Mouse (Mus musculus) adrenal gland, adult (tissue): ENCODE measurements around the gene Fstl4.
A peak's percentile ranks its signal among the peaks of the same experiment; 100 is the strongest.

Experiments used
- DNase-seq, 2 experiments: peaks; one replicate each; pipeline ENCODE4 v3.0.0; 2022 to 2023; ENCODE audit warnings: low spot score in 1 of 2; ENCODE audit not compliant: inconsistent age in 2 of 2

The Fstl4 gene

DNA sequence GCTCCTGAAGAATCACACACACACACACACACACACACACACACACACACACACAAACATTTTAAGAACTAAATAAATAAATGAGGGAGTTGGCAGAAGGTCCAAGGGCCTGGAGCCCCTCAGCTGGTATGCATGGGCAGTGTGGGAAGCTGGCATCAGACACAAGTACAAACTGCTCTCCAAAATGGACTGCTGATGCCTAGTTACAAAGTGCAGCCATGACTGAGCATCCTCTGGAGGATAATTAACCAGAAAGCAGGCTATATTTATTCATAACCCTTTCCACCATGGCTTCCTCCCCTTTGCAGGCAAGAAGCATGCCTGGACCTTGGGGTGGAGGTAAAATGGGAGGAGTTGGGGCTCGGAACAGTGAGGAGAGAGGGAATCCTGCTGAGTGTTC is 356.8 kb downstream of the Fstl4 start:
- DNase-seq: no peak

- DNase-seq: no peak
Observed at GRCm38 (mm10) chr11:53124799-53125198, 360.4 kb downstream of the Fstl4 start.

GRCm38 (mm10) chr11:53126660-53127059 is 362.2 kb downstream of the Fstl4 start:
- DNase-seq: no peak

DNA sequence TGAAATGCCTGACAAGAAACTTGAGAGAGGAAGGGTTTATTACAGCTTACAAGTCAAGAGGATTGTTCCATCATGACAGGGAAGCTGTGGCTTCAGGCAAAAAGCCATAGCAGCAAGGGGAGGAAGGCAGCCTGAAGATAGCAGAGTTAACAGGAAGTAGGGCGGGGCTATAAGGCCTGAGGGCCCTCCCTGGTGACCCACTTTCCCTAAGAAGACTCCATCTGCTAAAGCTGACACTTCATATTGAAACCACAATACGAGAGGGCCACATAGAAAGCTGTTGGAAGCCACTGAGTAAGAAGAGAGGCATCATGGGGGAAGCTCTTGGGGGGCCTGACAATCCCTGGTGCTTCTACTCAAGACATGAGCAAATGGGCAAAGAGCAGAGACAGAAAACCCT is 364.2 kb downstream of the Fstl4 start:
- DNase-seq: no peak

DNA sequence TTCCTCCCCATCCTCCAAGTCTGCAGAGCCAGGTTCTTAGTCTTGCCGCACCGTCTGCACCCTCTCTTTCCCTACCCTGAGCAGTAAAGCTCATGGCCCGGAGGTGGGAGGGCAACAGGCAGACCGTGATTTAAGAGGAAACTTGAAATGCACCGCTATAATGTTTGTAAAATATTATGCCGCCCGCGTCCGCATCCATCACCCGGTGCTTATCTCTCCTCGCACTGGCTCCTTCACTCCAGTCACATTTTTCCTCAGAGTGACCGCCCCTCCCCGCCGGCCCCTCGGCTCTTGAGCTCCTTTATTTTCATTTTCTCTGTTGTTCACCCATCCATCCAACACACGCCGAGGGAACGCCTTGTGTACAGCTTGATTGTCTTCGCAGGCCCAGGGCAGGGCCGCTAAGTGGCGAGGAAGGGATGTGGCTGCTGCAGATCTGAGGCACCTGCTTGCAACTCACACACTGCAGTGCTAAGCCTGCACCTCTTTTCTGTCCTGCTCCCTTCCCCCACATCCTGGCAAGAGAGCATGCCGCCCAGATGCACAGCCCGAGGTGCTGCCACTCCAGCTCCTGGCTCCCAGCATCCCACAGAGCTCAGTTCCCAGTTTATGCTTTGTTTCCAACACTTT is 368.1 kb downstream of the Fstl4 start:
- DNase-seq: no peak

GRCm38 (mm10) chr11:53136371-53136770 is 371.9 kb downstream of the Fstl4 start:
- no peak for DNase-seq

DNA sequence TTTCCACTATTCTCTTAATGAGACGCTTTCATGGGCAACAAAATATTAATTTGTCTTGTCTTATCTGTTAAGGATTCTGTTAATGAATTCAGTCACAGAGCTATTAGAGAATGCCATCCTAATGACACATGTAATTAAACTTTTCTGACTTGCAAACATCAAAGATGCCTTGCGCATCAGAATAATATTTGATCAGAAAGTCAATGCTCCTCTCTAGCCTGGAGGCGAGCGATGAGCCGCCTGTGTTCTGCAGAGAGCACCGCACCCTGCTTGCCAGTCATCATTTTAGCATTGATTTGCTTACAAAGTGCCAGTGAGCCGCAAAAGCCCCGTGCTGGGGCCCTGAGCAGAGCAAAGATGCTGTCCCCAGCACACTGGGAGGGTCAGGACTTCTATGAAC is 372.9 kb downstream of the Fstl4 start:
- no peak for DNase-seq

- DNase-seq: no peak
Observed at GRCm38 (mm10) chr11:53138212-53138611, 373.8 kb downstream of the Fstl4 start.

GRCm38 (mm10) chr11:53139666-53140065 is 375.2 kb downstream of the Fstl4 start:
- no peak for DNase-seq

DNA sequence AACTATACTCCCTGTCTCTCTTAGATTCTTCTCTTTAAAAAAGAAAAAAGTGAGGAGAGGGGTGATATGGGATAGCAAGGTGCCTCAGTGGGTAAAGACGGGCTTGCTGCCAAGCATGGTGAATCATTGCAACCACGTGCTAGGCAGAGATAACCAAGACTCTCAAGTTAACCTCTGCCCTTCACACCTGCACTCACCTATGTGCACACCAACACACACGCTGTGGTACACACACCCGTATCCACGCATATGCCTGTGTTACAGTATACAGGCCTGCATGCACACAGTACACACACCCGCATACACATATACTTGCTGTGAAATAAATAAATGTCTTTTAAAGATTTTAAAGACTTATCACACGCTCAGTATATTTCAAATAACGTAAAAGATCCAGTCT is 375.8 kb downstream of the Fstl4 start:
- DNase-seq: no peak

DNA sequence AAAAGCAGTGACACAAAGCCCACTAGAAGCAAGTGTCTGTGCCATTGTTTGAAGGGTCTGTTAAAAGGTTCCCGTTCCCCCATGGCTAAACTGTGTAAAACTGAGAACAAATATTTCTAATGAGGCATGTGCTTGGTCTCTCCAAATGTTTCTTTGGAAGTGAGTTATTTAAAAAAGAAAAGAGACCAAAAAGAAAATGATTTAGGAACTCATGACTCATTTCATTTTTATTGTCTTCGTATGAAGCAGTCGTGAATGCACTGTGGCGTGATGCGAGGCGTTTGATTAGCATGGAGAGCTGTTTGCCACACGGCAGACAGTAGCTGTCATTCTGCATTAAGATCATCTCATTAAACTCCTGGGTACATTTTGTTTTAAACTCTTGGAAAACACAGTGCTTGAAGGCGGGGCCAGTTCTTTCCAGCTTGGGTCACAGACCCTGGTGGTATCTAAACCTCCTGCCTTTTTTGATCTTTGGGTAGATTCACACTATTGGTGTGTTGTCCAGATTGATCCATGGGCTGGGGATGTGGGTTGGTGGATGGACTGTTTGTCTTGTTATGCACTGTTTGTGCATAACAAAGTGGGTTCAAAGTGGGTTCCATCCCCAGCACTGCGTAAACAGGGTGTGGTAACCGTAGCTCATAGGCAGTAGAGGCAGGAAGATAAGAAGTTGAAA is 376.4 kb downstream of the Fstl4 start:
- DNase-seq: no peak

- DNase-seq: no peak
Observed at GRCm38 (mm10) chr11:53143522-53143921, 379.1 kb downstream of the Fstl4 start.

- DNase-seq: peak; percentile 48 to 75
Observed at GRCm38 (mm10) chr11:53144506-53144905, 380.1 kb downstream of the Fstl4 start.

GRCm38 (mm10) chr11:53146290-53146689 is 381.9 kb downstream of the Fstl4 start:
- peak; percentile 27 to 58 for DNase-seq

DNA sequence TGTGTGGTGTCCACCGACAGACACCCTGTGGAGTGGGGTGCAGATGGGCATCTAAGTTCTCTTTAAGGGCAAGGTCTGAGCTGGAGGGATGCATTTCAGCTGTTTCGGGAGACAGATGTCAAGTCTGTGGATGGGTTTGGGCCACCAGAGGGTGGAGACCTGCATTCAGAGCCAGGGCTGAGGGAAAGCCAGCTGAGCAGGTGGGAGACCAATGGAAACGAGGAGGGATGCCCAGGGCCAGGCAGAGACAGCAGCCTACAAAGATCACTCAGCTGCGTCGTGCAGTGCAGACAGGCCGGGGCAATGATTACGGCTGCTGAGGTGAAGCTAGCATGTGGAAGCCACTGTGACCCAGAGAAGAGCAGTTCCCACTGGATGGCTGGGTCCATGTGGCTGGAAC is 392.0 kb downstream of the Fstl4 start:
- DNase-seq: no peak

GRCm38 (mm10) chr11:53157621-53158259 is 393.3 kb downstream of the Fstl4 start:
- DNase-seq: peak in 1 of 2 experiments; percentile 35

DNA sequence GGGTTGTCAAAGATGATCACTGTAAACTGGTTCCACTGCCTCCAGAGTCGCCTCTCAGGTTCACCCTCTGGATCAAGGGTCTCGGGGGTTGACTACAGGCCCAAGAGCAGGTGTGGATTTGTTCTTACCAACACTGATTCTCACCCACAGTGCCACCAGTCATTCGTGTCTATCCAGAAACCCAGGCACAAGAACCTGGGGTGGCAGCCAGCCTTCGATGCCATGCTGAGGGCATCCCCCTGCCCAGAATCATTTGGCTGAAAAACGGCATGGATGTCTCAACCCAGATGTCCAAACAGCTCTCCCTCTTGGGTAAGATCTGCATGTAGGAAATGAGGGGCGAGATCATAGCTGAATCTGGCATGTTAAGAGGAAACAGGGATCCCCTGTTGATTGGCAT is 398.0 kb downstream of the Fstl4 start:
- DNase-seq: no peak

- DNase-seq: no peak
Observed at GRCm38 (mm10) chr11:53166478-53166877, 402.0 kb downstream of the Fstl4 start.

DNA sequence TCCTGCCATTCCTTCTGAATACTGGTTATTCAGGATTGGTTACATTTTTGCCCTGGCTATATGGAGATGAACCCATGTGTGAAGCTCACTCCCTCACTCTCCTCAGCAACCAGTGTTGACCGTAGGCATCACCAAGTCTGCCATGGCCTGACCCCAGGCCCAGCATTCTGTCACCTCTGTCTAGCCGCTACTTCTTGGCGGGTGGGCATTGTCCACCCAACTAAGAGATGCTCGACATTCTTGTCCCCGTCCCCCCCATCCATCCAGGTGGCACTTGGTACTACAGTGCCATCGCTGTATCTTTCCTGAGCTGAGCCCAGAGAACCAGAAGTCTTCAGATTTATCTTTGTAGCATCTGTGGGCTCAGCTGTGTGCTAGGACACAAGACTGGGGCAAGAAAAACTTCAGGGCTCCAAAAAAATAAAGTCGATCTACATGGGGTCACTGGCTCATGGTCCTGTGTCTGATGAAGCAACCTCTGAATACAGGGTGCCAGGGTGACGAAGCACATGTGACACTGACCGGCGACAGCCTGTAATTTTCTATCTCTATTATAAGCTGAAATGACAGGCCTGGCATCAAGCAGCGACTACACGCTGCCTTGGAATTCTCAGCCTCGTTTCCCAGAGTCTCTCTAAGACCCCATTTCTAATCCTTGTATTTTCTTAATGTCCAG is 417.9 kb downstream of the Fstl4 start:
- DNase-seq: no peak

DNA sequence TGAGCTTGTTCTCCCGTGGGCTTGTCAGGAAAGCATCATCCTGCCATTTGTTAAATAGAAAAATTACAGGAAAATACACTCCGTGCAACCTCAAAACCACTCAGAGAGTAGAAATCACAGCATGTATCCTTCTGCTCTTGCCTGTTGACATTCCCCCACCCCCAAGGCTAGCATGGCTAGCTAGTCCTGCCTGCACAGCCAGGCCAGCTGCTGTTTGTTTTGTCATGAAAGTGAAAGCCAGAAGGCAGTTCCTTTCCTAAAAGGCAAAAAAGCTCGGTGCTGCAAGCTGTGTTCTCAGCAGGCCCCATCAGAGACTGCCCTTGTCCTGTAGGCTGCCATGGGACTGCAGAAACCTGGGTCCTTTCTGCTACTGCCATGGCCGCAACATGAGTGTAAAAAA is 418.4 kb downstream of the Fstl4 start:
- peak in 1 of 2 experiments; percentile 24 for DNase-seq

- no peak for DNase-seq
Observed at GRCm38 (mm10) chr11:53184046-53184445, 419.6 kb downstream of the Fstl4 start.

GRCm38 (mm10) chr11:53184698-53185097 is 420.3 kb downstream of the Fstl4 start:
- no peak for DNase-seq
